Mouse (Mus musculus): ENCODE measurements at regions not wholly inside any gene's neighbourhood (a gene's known extent, or its start where the extent isn't known, plus 50 kb on each side); places are given as distances from the start of the nearest gene placed in this dataset.

DNA sequence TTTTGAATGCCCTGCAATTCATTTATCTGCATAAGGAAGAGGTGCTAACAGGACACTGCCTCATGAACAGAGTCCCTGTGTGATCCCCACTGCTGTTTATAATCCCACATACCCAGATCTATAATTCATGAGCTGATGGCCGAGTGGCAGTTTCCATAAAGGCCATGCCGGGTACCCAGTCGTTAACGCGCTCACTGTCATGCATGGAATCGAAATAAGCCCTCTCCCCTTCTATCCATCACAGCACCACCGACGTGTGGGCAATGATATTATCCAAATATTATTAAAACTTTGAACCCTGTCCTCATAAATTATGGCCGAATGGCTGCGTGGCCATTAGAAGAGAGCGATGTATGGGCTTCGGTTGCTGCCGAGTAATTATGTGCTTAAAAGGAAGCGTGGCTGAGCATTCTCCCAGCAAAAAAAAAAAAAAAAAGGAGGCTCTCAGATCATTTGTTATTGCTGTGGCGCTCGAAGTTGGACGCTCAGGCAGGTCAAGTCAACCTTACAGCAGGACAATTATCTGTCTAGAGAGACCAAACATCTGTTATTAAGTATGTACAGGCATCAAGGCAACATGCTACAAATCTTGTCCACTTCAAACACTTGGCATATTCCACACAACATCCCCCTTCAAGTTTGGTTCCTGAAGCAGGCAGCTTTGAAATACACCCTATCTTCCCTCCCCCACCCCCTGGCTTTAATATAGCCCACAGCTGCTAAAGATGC, 109.1 kb upstream of the Sall1 start:
- Histone ChIP-seq H3K4me1 (replicated peaks; ENCODE audit: insufficient read depth, low read length) (no peaks in the 10 kb centered on the region), H3K9me3 (replicated peaks; ENCODE audit: low read length) (no peaks in the 10 kb centered on the region), H3K27ac (no peak overlapping the region), H3K4me2 (ENCODE audit: low read length) (no peak overlapping the region), H3K4me3 (replicated peaks; ENCODE audit: low read depth, low read length) (no peak overlapping the region), H3K27me3 (ENCODE audit: insufficient read depth, low read length) (no peaks in the 10 kb centered on the region), H3K9ac (ENCODE audit: low read depth, low read length) (no peak overlapping the region), H3K36me3 (ENCODE audit: insufficient read depth, low read length) (no peaks in the 10 kb centered on the region)
- DNase-seq (ENCODE audit: low spot score): peak; percentile 67
- TF ChIP-seq CTCF (IDR thresholded peaks at IDR 0.05; ENCODE audit: low read depth): no peak
- no peak for ATAC-seq (replicated peaks; ENCODE audit: low FRiP score, low read depth)
- WGBS: 18% methylated on average over 17 of the region's 17 CpGs

DNA sequence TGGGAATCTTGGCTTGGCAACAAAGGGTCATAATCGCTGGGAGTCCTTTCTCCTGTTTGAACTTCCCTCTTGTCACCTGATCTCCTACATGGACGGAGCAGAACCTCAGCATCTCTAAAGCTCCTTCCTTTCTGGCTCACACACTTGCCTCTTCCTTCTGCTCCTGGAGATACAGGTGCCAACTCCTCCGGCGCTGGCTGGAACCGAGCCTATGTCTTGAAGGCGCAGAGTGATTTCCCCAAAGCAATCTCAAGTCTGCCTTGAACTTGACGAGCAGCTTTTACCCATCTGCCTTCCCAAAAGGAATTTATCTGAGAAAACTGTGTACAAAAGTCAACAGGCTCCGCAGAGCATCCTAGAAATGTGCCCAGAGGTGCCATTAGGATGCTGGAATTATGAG, 108.4 kb upstream of the Sall1 start:
- Histone ChIP-seq H3K9me3 (replicated peaks; ENCODE audit: low read length) (no peaks in the 10 kb centered on the region), H3K27ac (no peak overlapping the region), H3K36me3 (ENCODE audit: insufficient read depth, low read length) (no peaks in the 10 kb centered on the region), H3K27me3 (ENCODE audit: insufficient read depth, low read length) (no peaks in the 10 kb centered on the region), H3K9ac (ENCODE audit: low read depth, low read length) (no peak overlapping the region), H3K4me1 (replicated peaks; ENCODE audit: insufficient read depth, low read length) (no peaks in the 10 kb centered on the region), H3K4me2 (ENCODE audit: low read length) (no peak overlapping the region), H3K4me3 (replicated peaks; ENCODE audit: low read depth, low read length) (no peak overlapping the region)
- DNase-seq (ENCODE audit: low spot score) (no peak), ATAC-seq (replicated peaks; ENCODE audit: low FRiP score, low read depth) (no peak)
- no peak for TF ChIP-seq CTCF (IDR thresholded peaks at IDR 0.05; ENCODE audit: low read depth)
- 63% methylated on average over 8 of the region's 8 CpGs for WGBS

GRCm38 (mm10) chr8:89150952-89151351, 107.0 kb upstream of the Sall1 start:
- DNase-seq (ENCODE audit: low spot score) (no peak), ATAC-seq (replicated peaks; ENCODE audit: low FRiP score, low read depth) (no peak)
- no peak for TF ChIP-seq CTCF (IDR thresholded peaks at IDR 0.05; ENCODE audit: low read depth)
- Histone ChIP-seq H3K9me3 (replicated peaks; ENCODE audit: low read length) (no peaks in the 10 kb centered on the region), H3K4me2 (ENCODE audit: low read length) (no peak overlapping the region), H3K4me1 (replicated peaks; ENCODE audit: insufficient read depth, low read length) (no peaks in the 10 kb centered on the region), H3K36me3 (ENCODE audit: insufficient read depth, low read length) (no peaks in the 10 kb centered on the region), H3K27me3 (ENCODE audit: insufficient read depth, low read length) (no peaks in the 10 kb centered on the region), H3K27ac (no peak overlapping the region), H3K9ac (ENCODE audit: low read depth, low read length) (no peak overlapping the region), H3K4me3 (replicated peaks; ENCODE audit: low read depth, low read length) (no peak overlapping the region)
- WGBS: 79% methylated on average over 2 of the region's 2 CpGs

DNA sequence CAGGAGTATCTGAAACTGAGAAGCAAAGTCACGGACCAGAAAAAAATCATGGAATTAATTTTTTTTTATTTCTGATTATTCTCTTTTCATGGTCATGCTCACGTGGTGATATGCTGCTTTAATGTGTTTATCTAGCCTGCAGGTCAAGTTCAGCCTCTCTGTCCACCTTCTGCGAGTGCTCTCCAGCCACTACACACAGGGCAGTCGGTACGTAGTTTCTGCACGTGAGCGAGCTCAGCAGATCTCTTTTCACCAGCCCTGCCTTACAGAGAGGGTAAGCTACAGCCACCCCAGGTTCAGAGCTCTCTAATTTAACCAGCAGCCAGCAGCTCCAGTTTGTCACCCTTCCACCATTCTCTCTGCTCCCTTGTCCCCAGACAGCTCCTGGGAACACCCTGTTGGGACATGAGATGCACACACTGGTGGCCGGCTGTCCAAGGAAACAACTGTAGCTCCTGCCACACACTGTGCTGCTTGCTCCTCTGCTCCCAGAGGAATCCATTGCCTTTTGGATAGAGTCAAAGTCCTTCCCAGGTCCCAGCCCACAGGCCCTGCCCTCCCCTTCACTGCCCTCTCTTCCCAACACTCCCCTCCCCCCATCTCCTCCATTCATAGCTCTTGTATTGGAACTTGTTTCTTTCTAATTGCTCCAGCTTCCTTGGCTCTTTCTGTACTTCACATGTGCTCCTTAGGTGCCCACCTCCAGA, 97.7 kb upstream of the Sall1 start:
- H3K4me3 ChIP-seq (replicated peaks; ENCODE audit: low read depth, low read length): no peak overlapping the region
- H3K4me2 ChIP-seq (ENCODE audit: low read length): no peak overlapping the region
- no peaks in the 10 kb centered on the region for H3K9me3 ChIP-seq (replicated peaks; ENCODE audit: low read length)
- no peak overlapping the region for H3K27ac ChIP-seq
- WGBS: 40% methylated on average over 8 of the region's 8 CpGs
- peak; percentile 74; the same call in 1 of the 2 replicates for ATAC-seq (replicated peaks; ENCODE audit: low FRiP score, low read depth)
- no peak for TF ChIP-seq CTCF (IDR thresholded peaks at IDR 0.05; ENCODE audit: low read depth)
- H3K4me1 ChIP-seq (replicated peaks; ENCODE audit: insufficient read depth, low read length): no peaks in the 10 kb centered on the region
- H3K36me3 ChIP-seq (ENCODE audit: insufficient read depth, low read length): no peaks in the 10 kb centered on the region
- H3K27me3 ChIP-seq (ENCODE audit: insufficient read depth, low read length): no peaks in the 10 kb centered on the region
- DNase-seq (ENCODE audit: low spot score): no peak
- H3K9ac ChIP-seq (ENCODE audit: low read depth, low read length): no peak overlapping the region

- TF ChIP-seq CTCF (IDR thresholded peaks at IDR 0.05; ENCODE audit: low read depth): no peak
- Histone ChIP-seq H3K4me2 (ENCODE audit: low read length) (no peak overlapping the region), H3K9ac (ENCODE audit: low read depth, low read length) (no peak overlapping the region), H3K27me3 (ENCODE audit: insufficient read depth, low read length) (no peaks in the 10 kb centered on the region), H3K4me1 (replicated peaks; ENCODE audit: insufficient read depth, low read length) (no peaks in the 10 kb centered on the region), H3K4me3 (replicated peaks; ENCODE audit: low read depth, low read length) (no peak overlapping the region), H3K36me3 (ENCODE audit: insufficient read depth, low read length) (no peaks in the 10 kb centered on the region), H3K9me3 (replicated peaks; ENCODE audit: low read length) (no peaks in the 10 kb centered on the region), H3K27ac (no peak overlapping the region)
- WGBS: 62% methylated on average over 3 of the region's 3 CpGs
- ATAC-seq (replicated peaks; ENCODE audit: low FRiP score, low read depth) (no peak), DNase-seq (ENCODE audit: low spot score) (no peak)
These were observed 95.9 kb upstream of the Sall1 start for GRCm38 (mm10) chr8:89139876-89140275.

GRCm38 (mm10) chr8:89138416-89139125, 94.6 kb upstream of the Sall1 start:
- no peaks in the 10 kb centered on the region for H3K9me3 ChIP-seq (replicated peaks; ENCODE audit: low read length)
- H3K27me3 ChIP-seq (ENCODE audit: insufficient read depth, low read length): no peaks in the 10 kb centered on the region
- H3K4me2 ChIP-seq (ENCODE audit: low read length): no peak overlapping the region
- WGBS: 57% methylated on average over 8 of the region's 8 CpGs
- no peak overlapping the region for H3K27ac ChIP-seq
- TF ChIP-seq CTCF (IDR thresholded peaks at IDR 0.05; ENCODE audit: low read depth): no peak
- H3K9ac ChIP-seq (ENCODE audit: low read depth, low read length): no peak overlapping the region
- H3K36me3 ChIP-seq (ENCODE audit: insufficient read depth, low read length): no peaks in the 10 kb centered on the region
- H3K4me1 ChIP-seq (replicated peaks; ENCODE audit: insufficient read depth, low read length): no peaks in the 10 kb centered on the region
- no peak overlapping the region for H3K4me3 ChIP-seq (replicated peaks; ENCODE audit: low read depth, low read length)
- no peak for DNase-seq (ENCODE audit: low spot score)
- no peak for ATAC-seq (replicated peaks; ENCODE audit: low FRiP score, low read depth)

All from kidney, postnatal 0 days (tissue).